Mouse (Mus musculus) urinary bladder, postnatal 10 days (tissue): ENCODE measurements around the gene Rbm4.
"Not testable (repeated sequence)": the region's sequence is repeated elsewhere in the genome, so short reads cannot be mapped to it uniquely, and the experiment has no call there.

Experiments
- DNase-seq: peaks from one replicate; pipeline ENCODE4 v3.0.0; 2022; ENCODE audit warnings: low spot score

Rbm4 gene

GRCm38 (mm10) chr19:4797846-4798245, 4.1 kb upstream of the Rbm4 start:
- DNase-seq: no peak

- DNase-seq: no peak
Observed at GRCm38 (mm10) chr19:4795929-4796328, 2.2 kb upstream of the Rbm4 start.

- DNase-seq: no peak
Observed at GRCm38 (mm10) chr19:4793281-4793830, 345 bp downstream of the Rbm4 start.

- DNase-seq: no peak
Observed at GRCm38 (mm10) chr19:4786313-4786712, 7.4 kb downstream of the Rbm4 start.

GRCm38 (mm10) chr19:4785206-4785605, 8.5 kb downstream of the Rbm4 start:
- no peak for DNase-seq

GRCm38 (mm10) chr19:4782891-4783290, 10.8 kb downstream of the Rbm4 start:
- no peak for DNase-seq

- DNase-seq: no peak
Observed at GRCm38 (mm10) chr19:4772785-4773184, 20.9 kb downstream of the Rbm4 start.

- no peak for DNase-seq
Observed at GRCm38 (mm10) chr19:4767507-4768148, 26.1 kb downstream of the Rbm4 start.

GRCm38 (mm10) chr19:4762876-4763275, 30.8 kb downstream of the Rbm4 start:
- no peak for DNase-seq

- DNase-seq: not testable (repeated sequence)
Observed at GRCm38 (mm10) chr19:4760544-4760943, 33.2 kb downstream of the Rbm4 start.

GRCm38 (mm10) chr19:4756921-4757320, 36.8 kb downstream of the Rbm4 start:
- DNase-seq: no peak

GRCm38 (mm10) chr19:4756193-4756911, 37.3 kb downstream of the Rbm4 start, which contains the start of gene Rbm4b:
Gene Rbm4b (plus strand): TSS chr19:4756497.
- peak; percentile 82 for DNase-seq

- peak; percentile 66 for DNase-seq
Observed at GRCm38 (mm10) chr19:4755565-4756192, 38.0 kb downstream of the Rbm4 start.

GRCm38 (mm10) chr19:4749975-4750374, 43.7 kb downstream of the Rbm4 start:
- no peak for DNase-seq

- no peak for DNase-seq
Observed at GRCm38 (mm10) chr19:4748493-4748892, 45.2 kb downstream of the Rbm4 start.

- DNase-seq: no peak
Observed at GRCm38 (mm10) chr19:4747631-4748312, 45.9 kb downstream of the Rbm4 start.

GRCm38 (mm10) chr19:4746611-4747010, 47.1 kb downstream of the Rbm4 start:
- no peak for DNase-seq

GRCm38 (mm10) chr19:4745681-4746080, 48.0 kb downstream of the Rbm4 start:
- no peak for DNase-seq

GRCm38 (mm10) chr19:4745057-4745456, 48.6 kb downstream of the Rbm4 start:
- no peak for DNase-seq

- no peak for DNase-seq
Observed at GRCm38 (mm10) chr19:4744026-4744425, 49.7 kb downstream of the Rbm4 start.

- DNase-seq: no peak
Observed at GRCm38 (mm10) chr19:4743524-4743923, 50.2 kb downstream of the Rbm4 start.

GRCm38 (mm10) chr19:4742229-4742628, 51.5 kb downstream of the Rbm4 start:
- DNase-seq: no peak
